Mouse (Mus musculus) mesoderm, embryonic 11.5 days (tissue): ENCODE measurements around the gene Edrf1.

Experiments used
- DNase-seq: peaks from one replicate; pipeline ENCODE4 v3.0.0-alpha.2; 2012; ENCODE audit warnings: low read depth, low spot score

Edrf1 gene

DNA sequence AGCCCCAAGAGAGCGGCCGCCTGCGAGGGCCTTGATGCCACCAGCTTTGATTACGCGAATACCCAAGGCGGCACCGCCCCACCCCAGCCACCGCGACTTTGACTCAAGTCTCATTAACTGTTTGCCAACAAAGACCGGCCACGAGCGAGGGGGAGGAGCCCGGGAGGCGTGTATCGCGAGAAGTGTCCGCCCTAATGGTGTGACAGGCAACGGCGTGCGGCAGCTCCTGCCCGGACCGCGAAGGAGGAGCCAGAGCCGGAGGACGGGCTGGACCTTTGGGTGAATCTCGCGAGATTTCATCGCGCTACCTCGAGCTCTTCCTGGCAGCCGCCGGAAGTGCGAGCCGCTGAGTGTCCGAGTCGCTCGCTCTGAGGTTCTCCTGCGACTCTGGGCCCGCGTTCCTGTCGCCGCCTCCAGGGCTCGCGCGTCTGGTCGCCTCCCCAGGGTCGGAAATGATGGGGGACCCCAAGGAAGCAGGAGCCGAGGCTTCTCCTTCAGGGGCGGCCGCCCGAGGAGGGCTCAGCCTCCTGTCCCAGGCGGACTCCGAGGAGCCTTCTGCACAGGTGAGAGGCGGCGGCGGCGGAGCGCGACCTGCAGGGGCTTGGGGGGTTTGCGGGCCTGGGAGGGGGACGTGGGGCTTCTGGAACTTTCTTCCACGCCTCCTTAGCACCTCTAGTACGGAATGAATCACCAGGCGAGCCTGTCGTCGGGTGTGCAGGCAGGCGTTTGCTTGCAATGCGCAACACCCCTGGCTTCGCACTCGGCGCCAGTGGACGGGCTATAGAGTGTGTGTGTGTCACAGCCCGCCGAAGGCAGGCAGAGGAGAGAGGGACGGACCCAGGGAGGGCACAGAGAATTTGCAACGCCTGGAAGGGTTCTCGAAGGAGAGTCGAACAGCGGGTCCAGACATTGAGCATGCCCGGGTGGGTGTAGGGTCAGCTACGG lies at the start of gene Edrf1:
TSS of gene Edrf1 (plus strand) at position 183 of the 945 bp plus-strand sequence.
- peak; percentile 100 for DNase-seq

DNA sequence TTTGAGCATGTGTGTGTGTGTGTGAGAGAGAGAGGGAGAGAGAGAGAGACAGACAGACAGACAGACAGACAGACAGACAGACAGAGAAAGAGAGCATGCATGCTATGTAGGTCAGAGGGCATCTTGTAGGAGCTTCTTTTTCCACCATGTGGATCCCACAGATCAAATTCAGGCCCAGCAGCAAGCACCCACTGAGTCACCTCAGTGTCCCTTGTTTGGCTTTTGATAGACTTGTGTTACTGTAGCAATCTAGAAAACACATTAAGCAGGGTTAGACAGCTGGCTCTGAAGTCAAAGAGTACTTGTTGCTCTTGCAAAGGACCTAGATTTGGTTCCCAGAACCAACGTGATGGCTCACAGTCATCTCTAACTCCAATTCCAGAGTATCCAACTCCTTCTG lies 45.6 kb upstream of the Edrf1 start:
- DNase-seq, result no peak

DNA sequence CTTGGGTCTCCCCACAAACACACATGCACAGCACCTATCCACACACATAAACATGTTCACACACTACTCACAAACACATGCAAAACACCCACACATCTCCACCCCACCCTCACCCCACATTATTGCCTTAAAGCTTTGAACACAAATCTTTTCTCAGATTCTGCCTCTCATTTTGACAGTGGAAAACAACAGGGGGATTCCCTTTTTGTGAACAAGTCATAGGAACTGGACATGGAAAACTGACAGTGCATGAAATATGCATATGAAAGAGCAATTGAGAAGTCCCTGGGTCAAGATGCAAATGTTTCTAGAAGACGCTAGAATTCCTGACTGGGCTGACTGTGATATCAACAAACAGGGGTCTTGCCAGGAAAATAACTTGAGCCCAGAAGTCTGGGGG lies 36.8 kb upstream of the Edrf1 start:
- no peak for DNase-seq

DNA sequence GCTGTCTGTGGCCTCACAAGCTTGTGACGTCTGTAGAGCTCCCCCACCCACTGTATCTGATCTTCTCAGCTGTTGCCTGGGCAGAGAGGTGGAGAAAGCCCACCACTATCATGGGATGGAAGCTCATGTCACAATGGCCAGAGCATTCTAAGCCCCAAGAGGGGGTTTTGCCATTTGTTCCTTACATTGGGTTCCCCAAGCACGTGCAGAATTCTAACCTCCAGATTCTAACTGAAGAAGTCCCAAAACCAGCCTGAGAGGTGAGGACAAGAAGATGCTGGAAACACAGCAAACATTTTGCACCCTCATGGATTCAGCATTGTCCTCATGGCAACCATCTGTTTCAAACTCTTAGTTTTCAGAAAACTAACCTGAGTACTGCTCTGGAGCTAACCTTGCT lies 35.3 kb upstream of the Edrf1 start, which contains the start of gene Tex36:
TSS of gene Tex36 (minus strand) at position 101 of the 400 bp plus-strand sequence.
- DNase-seq, result no peak

DNA sequence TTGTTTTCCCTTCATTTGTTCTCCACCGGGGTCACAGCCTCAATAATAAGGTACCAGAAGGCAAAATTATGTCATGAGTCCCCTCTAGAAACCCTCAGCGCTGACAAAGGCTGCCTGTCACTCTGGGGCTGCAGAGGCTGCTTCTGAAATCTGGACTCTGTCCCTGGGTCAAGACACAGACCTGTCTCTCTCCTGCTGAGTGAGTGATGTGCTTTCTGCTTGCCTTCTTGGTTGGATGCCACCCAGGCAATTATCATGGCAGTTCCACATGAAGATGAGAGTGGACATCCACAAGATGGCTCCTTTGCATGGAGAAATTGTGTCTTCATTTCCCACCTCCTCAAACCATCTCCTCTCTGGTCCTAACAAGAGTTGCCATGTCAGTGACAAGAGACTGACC lies 34.2 kb upstream of the Edrf1 start:
- DNase-seq, result no peak

DNA sequence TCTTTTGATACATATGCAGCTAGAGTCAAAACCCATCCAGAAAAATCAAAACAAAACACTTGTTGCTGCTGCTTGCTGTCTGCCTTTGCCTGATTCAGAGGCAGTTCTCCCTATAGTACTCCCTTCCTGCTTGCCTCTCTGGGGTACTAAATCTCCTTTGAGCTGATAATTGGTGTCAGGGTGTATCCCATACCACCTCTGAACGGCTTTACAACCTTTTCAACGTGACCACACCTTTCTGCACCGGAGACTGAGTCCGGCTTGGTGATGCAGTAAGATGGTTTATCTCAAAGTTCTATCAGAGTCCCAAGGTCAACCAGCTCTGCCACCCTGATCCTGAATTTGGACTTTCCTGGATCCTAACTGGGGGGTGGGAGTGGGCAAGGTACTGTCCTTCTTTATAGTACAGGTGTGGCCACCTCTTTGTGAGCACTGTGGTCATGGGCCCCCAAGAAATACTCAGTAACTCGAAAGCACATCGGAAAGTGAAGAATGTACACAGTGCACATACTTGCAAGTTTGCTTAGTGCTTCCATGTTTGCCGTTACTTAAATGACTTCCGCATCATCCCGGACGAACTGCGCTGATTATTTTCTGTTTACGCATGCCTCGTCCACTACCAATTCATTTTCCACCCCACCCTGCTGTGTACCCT lies 32.8 kb upstream of the Edrf1 start:
- DNase-seq, result no peak

DNA sequence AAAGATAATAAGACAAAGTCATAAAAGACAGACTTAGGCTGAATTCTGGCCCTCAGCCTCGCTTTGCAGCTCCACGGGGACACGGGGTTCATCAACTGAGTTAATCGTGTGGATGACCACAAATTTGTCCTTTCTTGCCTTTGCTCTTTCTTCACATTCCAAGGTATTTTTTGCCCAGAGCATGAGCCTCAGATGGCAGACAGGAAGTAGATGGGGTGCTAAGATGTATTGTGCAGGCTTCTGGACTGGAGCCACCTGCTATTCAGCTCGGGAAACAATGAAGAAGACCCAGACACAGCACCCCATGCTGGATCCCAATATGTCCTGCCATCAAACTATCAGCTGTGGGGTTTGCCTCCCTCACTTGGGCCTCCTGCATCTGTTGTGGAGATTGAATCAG lies 30.0 kb upstream of the Edrf1 start:
- DNase-seq, result no peak

DNA sequence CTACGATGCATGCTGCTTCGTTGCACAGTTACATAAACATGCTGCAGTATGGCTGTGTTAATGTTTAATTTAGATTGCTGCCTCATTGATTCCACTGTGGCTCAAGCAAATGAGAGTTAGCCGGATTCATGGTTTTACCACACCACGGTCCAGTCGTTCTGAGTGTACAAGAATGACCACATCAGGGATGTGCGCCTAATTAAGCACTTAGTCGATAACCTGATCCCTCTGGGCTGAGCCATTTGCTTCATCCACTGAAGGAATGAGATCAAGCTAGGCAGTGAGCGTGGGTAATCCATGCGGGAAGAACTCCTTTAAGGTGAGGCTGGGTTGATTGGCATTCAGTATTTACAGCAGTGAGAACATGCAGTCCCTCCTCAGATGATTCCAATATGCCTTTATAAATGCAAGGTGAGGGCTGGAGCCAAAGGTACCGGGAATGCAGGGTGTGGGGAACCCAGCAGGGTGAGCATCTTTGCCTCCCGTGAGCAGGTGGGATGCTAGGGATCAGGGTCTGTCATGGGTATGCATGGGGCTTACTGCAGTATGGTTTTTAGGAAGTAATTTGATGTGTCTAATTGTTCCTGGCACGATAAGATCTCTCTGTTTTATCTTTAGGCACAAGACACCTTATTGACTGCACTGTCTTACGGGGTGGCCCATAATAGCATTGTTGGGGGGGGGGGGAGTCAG lies 29.3 kb upstream of the Edrf1 start:
- DNase-seq, result no peak

DNA sequence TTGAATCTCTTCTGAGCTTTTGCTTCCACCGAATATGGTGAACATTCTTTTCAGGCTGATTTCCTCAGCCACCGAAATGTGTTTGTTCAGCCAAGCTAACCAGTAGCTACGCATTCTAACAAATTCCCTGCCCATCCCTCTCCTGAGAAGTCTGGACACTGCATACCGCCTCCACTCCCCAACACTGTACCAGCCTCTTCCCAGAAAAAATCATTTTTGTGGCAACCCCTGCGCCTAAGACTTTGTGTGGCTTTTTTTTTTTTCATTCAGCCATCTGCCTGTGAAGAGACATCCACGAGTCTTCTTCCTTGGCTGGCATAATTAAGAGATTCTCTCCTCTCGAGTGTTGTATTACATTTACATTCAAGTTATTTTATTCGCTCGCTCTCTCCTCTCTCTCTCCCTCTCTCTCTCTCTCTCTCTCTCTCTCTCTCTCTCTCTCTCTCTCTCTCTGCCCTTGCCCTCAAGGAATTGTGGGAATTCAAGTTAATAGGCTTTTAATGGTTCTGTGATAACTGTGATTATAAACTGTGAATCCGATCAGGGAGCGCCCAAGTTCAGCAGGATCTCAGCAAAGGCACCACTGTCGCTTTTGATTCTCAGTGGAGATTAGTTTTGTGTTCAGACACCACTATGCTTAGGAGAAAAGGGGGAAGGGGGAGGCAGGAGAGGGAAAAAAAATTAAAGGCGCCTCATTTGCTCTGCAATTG lies 28.6 kb upstream of the Edrf1 start:
- DNase-seq, result no peak

DNA sequence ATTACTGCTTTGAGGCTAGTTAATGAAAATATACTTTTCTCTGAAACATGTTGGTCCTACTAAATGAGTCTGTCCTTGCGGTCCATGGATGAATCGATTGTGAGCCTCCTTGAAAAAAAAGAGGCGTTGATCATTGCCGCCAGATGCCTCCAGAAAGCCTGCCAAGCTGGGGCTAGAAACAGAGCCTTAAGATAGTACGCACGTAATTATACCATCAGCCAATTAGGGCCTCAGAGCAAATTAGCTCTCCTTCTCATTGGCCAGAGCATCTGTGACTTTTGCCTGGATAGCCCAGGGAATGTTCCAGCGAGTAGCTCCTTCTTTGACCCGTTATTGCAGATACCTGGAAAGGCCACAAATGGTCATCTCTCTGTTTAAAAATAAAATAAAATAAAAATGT lies 27.8 kb upstream of the Edrf1 start:
- DNase-seq, result no peak

DNA sequence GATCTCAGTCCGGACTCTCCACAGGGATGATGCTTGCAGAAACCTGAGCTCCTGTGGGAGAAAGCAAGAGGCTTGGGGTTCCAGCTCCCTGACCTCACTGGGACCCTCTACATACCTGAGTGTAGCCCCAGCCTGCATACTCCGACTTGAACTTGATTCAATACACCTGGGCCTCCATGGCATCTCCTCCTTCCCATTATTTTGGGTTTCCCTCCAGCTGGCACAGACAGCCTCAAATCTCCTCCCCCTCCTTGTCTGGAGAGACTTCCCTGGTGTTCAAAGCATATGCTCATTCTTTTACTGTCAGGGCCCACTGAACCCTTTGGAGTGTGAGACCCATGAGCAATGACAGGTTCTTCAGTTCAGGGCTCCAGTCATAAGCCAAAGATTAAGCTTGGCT lies 24.4 kb upstream of the Edrf1 start:
- DNase-seq, result no peak

DNA sequence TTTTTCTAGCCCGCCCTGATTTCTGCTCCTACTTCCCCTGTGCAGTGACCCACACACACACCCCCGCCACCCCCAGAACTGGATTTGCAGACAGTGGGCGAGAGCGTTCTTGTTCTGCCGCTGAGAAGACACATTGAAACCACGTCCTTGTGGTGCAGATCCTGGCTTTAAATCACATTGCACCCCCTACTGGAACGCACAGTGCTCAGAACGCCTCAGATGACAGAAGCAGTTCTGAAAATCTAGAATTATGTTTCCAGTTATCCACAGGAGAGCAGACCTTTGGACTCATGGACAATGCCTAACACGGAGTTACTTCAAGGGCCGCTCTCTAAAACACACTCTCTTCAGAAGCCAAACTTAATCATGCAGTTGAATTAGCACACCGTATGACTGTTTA lies 16.6 kb upstream of the Edrf1 start:
- DNase-seq, result peak; percentile 32

DNA sequence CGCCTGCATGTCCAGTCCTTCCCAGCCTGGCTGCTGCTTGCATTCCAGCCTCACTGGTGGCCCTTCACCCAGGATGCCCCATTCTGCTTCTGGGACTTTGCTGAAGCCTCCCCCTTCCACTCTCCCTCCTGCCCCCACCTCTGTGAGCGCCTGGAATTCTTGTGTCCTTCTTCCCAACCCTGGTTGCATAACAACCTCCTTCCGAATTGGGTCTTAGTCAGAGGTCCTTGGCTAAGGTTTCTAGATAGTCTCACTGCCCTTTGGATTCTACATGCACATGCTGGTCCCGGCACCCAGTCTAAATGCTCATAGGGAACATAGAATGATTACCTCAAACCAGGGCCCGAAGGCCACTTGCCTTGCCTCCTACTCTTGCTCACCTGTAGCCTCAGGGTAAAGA lies 14.1 kb upstream of the Edrf1 start:
- DNase-seq, result no peak

DNA sequence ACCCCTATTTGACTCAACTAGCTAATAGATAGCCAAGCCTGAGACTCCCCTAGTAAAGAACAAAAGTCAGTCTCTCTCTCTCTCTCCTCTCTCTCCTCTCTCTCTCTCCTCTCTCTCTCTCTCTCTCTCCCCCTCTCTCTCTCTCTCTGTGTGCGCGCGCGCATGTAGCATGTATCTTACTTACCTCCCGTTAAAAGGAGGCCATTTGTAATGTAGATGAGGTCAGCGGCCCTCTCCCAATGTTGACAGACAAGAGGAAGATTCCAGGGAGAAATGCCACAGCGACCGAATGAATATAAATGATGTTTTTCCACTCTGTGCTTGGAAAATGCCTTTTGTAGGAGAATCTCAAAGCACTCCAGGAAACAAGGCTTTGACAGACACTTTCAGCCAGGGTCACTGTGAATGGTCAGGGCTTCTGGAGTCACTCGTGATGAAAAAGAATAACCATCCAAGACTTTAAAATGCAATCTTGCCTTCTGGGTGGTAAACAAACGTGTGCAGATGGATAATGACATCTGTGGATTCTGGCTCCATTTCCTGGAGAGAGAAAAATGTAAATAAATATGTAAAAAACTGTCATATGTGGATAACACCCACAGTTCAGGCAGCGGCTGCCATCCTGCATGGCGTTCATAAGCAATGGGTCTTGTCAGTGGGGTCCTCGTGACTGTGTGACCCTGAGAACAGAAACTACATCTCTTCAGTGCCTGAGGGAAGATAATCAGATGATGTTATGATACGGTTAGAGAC lies 10.0 kb upstream of the Edrf1 start:
- no peak for DNase-seq

DNA sequence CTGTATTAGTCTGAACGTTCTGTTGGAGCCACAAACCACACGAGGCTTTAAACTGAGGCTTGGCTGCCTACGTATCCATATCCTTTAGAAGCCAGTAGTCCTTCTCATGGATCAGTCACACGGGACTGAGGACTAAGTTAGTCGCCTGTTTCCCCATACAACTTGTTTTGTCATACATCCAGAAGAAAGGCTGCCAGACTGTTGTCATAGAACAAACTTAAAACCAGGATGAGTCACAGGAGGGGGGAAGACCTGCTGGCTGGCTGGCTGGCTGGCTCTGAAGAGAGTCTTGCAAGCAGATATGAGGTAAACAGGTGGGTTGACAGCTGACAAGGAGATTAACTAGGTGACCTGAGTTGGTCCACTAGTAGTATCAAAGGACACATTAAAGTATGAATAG lies 6.5 kb upstream of the Edrf1 start:
- no peak for DNase-seq

DNA sequence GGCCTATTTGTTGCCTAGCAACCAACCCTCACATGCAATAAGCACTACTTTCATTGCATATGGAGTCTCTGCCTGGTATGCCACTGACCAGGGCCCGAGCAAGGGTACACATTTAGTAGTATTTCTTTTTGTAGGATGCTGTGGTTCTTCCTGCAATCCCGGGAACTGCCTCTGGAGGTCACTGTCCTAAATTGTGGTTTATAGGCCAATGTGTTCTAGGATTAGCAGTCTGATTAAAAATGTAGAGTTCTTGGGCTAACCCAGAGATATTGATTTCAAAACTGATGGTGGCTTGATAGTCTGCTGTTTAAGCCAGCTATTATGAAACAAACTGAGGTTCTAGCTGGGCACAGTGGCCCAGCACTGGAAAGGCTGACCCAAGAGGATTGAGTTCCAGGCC lies 4.9 kb upstream of the Edrf1 start:
- peak; percentile 60 for DNase-seq

DNA sequence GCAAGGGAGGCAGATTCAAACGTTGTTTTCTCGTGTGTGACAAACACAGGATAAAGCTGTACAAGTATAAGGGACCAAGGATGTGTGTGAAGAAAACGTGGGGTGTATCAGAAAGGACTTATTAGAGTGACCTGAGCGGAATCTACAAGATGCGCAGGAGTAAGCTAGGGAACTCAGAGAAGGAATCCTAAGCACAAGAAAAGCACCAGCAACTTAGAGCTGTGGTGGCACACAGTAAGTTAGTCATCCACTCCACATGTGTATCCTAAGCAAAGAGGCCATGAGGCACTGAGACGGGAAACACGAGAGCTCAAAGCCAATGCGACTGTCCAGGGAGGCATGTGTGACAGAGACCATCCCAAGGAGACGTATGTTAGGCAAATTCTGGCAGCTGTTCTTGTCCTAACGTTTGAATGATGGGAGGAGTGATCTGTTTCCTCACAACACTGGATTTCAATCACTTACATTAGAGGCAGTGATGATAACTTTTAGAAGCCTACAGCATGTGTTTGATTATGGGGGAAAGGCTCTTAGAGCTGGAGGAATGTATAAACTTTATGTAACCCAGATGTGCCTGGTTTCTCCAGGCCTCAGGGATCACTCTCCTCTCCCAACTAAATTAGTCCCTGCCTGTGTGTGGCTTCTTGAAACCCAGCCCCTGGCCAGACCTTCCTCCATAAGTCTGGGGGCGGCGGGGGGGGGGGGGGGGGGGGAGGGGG lies 2.3 kb upstream of the Edrf1 start:
- peak; percentile 67 for DNase-seq

DNA sequence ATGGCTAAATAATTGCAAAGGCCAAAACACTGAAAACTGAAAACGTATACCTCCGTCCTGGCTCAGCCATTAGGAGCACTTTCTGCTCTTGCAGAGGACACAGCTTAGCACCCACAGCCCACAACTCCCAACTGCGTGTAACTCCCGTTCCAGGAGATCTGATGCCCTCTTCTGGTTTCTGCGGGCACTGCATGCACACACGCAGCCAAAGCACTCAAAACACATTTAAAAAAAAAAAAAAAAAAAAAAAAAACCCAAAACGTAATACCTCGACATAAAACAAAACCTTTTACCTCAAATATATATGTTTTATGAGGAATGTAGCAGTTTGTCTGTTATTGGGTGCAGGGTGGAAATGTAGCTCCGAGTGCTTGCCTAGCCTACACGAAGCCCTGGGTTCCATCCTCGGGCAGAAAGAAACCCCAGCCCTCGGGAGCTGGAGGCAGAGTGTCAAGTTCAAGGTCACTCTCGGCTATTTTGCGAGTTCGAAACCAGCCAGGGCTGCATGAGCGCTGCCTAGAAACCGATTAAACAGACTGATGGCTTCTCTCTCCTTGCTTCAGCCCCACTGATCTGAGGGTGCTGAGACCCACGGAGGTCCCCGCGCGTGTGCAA lies 498 bp upstream of the Edrf1 start:
- peak; percentile 92 for DNase-seq

DNA sequence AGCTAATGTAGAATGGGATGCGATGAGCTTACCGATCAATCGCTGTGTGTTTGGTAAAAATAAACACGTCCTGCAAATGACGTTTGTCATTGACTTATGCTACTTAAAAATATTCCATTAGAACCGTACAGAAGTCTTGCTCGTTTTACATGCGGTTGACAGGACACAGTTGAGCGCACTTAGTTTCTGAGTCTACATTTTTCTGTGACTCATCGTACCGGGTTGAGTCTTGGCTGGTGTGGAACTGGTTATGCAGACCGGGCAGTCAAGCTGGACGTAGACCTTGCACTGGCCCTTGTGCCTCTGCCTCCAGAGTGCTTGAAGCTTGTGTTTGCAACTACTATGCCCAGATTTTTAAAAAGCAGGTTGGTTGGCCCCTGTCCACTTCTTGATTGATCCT lies 963 bp downstream of the Edrf1 start:
- DNase-seq, result no peak

DNA sequence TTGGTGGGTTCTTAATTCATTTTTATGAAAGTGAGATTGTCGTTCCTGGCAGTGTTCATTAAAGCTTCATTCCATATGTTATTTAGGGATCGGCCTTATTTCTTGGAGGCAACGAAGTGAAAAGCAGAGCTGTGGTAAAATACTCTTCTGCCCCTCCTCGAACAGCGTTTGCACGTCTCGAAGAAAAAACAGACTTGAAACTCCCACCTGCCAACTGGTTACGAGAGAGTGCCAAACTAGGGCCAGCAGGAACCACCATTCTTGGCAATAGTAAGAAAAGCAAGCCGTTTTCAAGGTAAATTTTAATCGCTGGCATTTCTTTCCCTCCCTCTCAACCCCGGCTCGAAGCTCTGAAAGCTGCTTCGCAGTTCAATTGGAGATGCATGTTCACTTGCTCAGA lies 1.5 kb downstream of the Edrf1 start:
- DNase-seq, result no peak
